Mouse (Mus musculus) forebrain, embryonic 14.5 days (tissue): ENCODE results near the gene 1700001C02Rik. TPM values are rescaled to one million over a fixed set of nuclear protein-coding genes. Genes with fewer than 3 reads are reported as not detected.

ENCODE experiments used
- ATAC-seq: fragments of 200-750 bp; cut with Nextera tagmentation; 2 replicates; pipeline ENCODE4 v1.8.0; 2017; ENCODE audit warnings: mild to moderate bottlenecking, moderate library complexity
- DNase-seq: peaks from one replicate; pipeline ENCODE4 v3.0.0-alpha.2; 2015; ENCODE audit warnings: low spot score
- H3K27ac ChIP-seq: fragments of 300-500 bp; sonication (generic); 2 replicates; pipeline ENCODE4 v1.5.1; 2014; ENCODE audit warnings: low read depth, mild to moderate bottlenecking, control low read depth, low read length, moderate library complexity
- H3K27me3 ChIP-seq: fragments of 300-500 bp; sonication (generic); replicated peaks from 2 replicates; pipeline ENCODE4 v1.6.1; 2014; ENCODE audit warnings: low read length, control low read depth, mixed read lengths; ENCODE audit not compliant: control insufficient read depth, insufficient read depth
- H3K36me3 ChIP-seq: fragments of 300-500 bp; sonication (generic); 2 replicates; pipeline ENCODE4 v1.6.1; 2014; ENCODE audit warnings: low read length, control low read depth; ENCODE audit not compliant: control insufficient read depth, insufficient read depth
- H3K4me1 ChIP-seq: fragments of 300-500 bp; sonication (generic); 2 replicates; pipeline ENCODE4 v1.6.1; 2014; ENCODE audit warnings: antibody characterized with exemption, low read length, control low read depth; ENCODE audit not compliant: control insufficient read depth, insufficient read depth
- H3K4me2 ChIP-seq: fragments of 300-500 bp; sonication (generic); 2 replicates; pipeline ENCODE4 v1.6.1; 2014; ENCODE audit warnings: mild to moderate bottlenecking, control low read depth, low read length
- H3K4me3 ChIP-seq: fragments of 300-500 bp; sonication (generic); 2 replicates; pipeline ENCODE4 v1.5.1; 2014; ENCODE audit warnings: low read depth, low read length, control low read depth
- H3K9ac ChIP-seq: fragments of 300-500 bp; sonication (generic); 2 replicates; pipeline ENCODE4 v1.6.1; 2014; ENCODE audit warnings: mild to moderate bottlenecking, low read length, control low read depth, moderate library complexity
- H3K9me3 ChIP-seq: fragments of 300-500 bp; sonication (generic); replicated peaks from 2 replicates; pipeline ENCODE4 v1.6.1; 2016; ENCODE audit warnings: low read length, control low read depth, mixed read lengths; ENCODE audit not compliant: control insufficient read depth
- WGBS: fragments of 180-500 bp; shearing (Covaris S2); extraction: QIAGEN DNeasy Blood & Tissue Kit; methylation state at CpG from one replicate; pipeline ENCODE4 v1.1.7; 2014; 5-methylcytosine and 5-hydroxymethylcytosine counted together
- polyA plus RNA-seq: library from polyadenylated mRNA; unstranded; fragments of >200 nt; fragmentation: Nextera tagmentation; extraction: Ambion mirVana; gene quantifications from 2 replicates; pipeline ENCODE4 v1.2.1, GENCODE M21; 2014

Gene 1700001C02Rik
- polyA plus RNA-seq, 1 experiment from 2014 or later = 1.4 TPM

DNA sequence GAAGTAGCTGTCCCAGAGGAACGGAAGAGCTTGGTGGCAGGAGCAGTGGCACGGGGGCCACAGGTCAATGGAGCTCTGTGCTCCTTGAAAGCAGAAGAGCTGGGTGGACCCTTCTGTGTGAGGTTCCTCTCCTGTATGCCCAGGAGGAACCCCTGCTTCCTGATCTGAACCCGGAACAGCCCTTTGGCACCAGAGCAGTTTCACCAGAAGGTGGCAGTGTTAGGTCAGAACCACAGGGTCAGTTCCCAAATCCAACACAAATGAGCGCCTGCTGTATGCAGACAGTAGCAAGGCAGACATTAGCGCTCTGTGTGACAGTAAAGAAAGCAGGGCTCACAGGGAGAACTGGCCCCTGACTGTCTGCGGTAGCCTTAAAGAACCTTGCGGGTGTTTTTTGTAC, 50.5 kb downstream of the 1700001C02Rik start:
- H3K4me1 ChIP-seq = no peaks in the 10 kb centered on the region
- peak; percentile 39 for DNase-seq
- 58% methylated on average over 7 of the region's 7 CpGs for WGBS
- no peaks in the 10 kb centered on the region for H3K9me3 ChIP-seq
- no peak overlapping the region for H3K9ac ChIP-seq
- H3K27ac ChIP-seq = no peak overlapping the region
- ATAC-seq = no peak
- H3K4me2 ChIP-seq = no peak overlapping the region
- H3K4me3 ChIP-seq = no peak overlapping the region
- H3K36me3 ChIP-seq = no peaks in the 10 kb centered on the region
- no peaks in the 10 kb centered on the region for H3K27me3 ChIP-seq

DNA sequence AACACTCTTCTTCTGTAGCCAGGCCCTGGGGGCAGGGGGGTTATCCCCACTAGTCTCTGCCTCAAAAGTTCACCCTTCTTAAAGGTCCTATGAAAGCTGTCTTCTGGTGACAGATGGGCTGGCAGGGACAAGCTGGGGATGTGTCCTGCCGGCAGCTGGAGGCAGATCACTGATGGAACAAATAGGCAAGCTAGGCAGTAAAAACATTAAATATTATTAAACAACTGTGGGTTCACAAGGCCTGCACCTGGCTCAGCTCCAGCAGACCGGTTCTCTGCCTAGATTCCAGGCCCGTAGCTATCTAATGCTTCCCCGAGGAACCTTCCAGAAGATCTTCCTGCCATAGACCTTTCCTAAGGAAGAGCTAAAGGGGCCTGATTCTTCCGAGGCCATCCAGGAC, 52.3 kb downstream of the 1700001C02Rik start:
- H3K4me2 ChIP-seq = no peak overlapping the region
- WGBS = 90% methylated on average over 5 of the region's 5 CpGs
- no peak for ATAC-seq

DNA sequence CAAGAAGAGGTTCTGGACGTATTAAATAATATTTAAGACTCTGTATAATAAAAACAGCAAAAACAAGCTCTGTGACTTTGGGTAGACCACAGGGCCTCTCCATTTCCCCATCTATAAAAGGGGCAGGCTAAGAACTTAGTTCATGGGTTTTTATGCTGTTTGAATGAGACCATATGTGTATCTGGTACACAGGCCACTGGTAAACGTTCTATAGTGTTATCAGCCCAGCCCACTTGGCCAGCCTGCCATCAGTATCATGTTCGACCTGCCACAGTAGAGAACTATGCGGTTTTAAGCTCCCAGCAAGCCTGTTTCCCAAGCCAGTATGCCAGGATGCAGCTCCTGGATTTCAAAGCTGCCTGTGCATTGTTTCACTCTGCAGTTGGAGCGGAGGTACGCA, 52.7 kb downstream of the 1700001C02Rik start:
- no peak for DNase-seq
- H3K9me3 ChIP-seq = no peaks in the 10 kb centered on the region

More for the DNA sequence above, 52.3 kb downstream of the 1700001C02Rik start:
- H3K27me3 ChIP-seq = no peaks in the 10 kb centered on the region
- no peaks in the 10 kb centered on the region for H3K36me3 ChIP-seq
- peaks cover 6% of the 10 kb centered on the region; the same call in 1 of the 2 replicates for H3K4me1 ChIP-seq
- H3K9ac ChIP-seq = no peak overlapping the region
- no peaks in the 10 kb centered on the region for H3K9me3 ChIP-seq
- no peak for DNase-seq
- no peak overlapping the region for H3K4me3 ChIP-seq
- no peak overlapping the region for H3K27ac ChIP-seq

DNA sequence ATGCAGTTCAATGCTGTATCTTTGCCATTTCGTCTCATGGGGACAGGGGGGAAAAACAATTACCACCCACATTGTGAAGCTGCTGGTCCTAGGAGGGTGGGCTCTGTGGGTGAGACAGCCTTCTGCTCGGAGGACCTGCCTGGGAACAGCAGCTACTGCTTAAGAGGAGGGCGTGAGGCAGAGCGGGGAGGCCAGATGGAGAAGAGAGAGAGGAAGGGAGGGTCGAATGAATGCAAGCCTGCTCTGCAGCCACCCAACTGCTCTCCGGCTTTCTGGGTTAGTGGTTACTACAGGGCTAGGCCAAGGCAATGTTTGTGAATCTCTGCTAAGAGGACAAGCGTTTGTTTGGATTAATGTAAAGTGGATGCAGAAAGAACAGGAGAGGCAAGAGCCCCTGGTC, 53.6 kb downstream of the 1700001C02Rik start:
- H3K36me3 ChIP-seq = no peaks in the 10 kb centered on the region

More for the DNA sequence above, 52.7 kb downstream of the 1700001C02Rik start:
- Histone ChIP-seq H3K4me2 (no peak overlapping the region), H3K9ac (no peak overlapping the region), H3K27me3 (no peaks in the 10 kb centered on the region), H3K4me3 (no peak overlapping the region), H3K36me3 (no peaks in the 10 kb centered on the region), H3K27ac (no peak overlapping the region), H3K4me1 (peaks cover 6% of the 10 kb centered on the region; the same call in 1 of the 2 replicates)
- WGBS = 71% methylated on average over 6 of the region's 6 CpGs
- no peak for ATAC-seq

DNA sequence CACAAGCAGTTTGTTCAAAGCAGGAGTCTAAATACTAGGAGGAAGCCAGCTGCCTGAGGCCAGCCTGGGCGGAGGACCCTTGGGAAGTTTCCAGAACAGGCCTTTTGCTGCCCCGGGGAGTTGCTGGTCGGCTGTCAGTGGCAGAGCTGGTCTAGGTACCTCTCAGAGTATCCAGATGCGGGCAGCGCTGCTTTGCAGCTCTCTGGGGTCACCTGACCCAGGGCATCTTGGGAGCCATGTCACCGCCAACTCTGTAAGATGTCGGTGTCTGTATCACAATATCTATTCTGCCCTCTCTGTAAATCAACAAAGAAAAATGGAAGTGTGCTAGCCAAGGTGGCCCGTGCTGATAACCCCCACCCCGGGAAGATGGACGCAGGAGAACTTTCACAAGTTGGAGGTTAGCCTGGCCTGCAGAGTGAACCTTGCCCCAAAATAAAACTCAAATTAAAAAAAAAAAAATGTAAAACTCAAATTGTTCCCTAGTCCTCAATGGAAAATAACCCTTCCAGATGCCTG, 54.4 kb downstream of the 1700001C02Rik start:
- H3K4me1 ChIP-seq = peaks cover 8% of the 10 kb centered on the region
- H3K4me2 ChIP-seq = no peak overlapping the region
- H3K27ac ChIP-seq = no peak overlapping the region
- H3K4me3 ChIP-seq = no peak overlapping the region
- DNase-seq = no peak
- no peaks in the 10 kb centered on the region for H3K9me3 ChIP-seq
- WGBS = 88% methylated on average over 10 of the region's 10 CpGs
- H3K9ac ChIP-seq = no peak overlapping the region
- H3K36me3 ChIP-seq = no peaks in the 10 kb centered on the region
- no peaks in the 10 kb centered on the region for H3K27me3 ChIP-seq
- no peak for ATAC-seq

More for the DNA sequence above, 53.6 kb downstream of the 1700001C02Rik start:
- ATAC-seq = peak; percentile 34; the same call in 1 of the 2 replicates
- Histone ChIP-seq H3K4me2 (no peak overlapping the region), H3K9me3 (no peaks in the 10 kb centered on the region), H3K4me1 (peaks cover 8% of the 10 kb centered on the region), H3K4me3 (no peak overlapping the region), H3K27me3 (no peaks in the 10 kb centered on the region), H3K9ac (no peak overlapping the region), H3K27ac (no peak overlapping the region)
- WGBS = 32% methylated on average over 7 of the region's 7 CpGs
- peak; percentile 20 for DNase-seq

DNA sequence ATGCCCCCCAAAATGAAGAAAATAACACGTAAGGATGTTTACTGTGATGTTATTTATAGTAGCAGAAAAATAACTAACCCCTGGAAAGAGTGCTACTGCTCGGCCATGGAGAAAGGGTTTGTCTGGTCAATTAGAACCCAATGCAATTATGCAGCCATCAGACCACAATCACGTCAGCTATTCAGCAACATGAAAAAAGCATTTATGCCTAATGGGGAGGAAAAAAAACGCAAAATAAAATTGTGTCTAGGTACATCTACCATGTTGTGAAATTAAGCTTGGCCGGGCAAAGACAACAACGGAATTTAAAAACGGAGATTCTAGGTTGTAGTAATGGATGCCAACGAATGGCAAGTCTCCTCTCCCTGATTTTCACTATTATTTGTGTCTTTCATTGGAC, 56.6 kb downstream of the 1700001C02Rik start:
- no peak overlapping the region for H3K27ac ChIP-seq
- H3K4me1 ChIP-seq = peaks cover 14% of the 10 kb centered on the region
- no peak for ATAC-seq
- H3K9ac ChIP-seq = no peak overlapping the region
- H3K36me3 ChIP-seq = no peaks in the 10 kb centered on the region
- peak; percentile 25 for DNase-seq
- 33% methylated on average over 8 of the region's 8 CpGs for WGBS
- H3K4me3 ChIP-seq = no peak overlapping the region
- H3K27me3 ChIP-seq = no peaks in the 10 kb centered on the region
- no peak overlapping the region for H3K4me2 ChIP-seq
- H3K9me3 ChIP-seq = no peaks in the 10 kb centered on the region

DNA sequence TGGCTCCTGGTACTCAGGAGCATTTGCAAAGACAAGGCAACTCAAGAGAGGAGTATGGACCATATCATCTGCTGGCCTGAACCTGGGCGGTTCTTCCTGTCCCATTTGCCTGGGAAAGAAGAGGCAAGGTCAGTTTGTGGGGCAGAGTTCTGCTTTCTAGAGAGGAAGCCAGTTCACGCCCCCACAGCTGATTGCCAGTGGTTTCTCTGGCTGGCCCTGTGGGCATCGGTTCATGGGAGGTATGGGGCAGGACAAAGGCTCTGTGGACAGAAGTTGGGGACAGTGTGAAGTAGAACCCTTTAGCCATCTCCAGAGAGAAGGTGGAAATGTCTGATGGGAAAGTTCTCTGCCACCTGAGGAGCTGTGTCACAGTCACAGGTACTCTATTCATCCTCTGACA, 57.3 kb downstream of the 1700001C02Rik start:
- ATAC-seq = no peak
- no peaks in the 10 kb centered on the region for H3K36me3 ChIP-seq
- 87% methylated on average over 3 of the region's 3 CpGs for WGBS
- H3K4me3 ChIP-seq = no peak overlapping the region
- H3K9ac ChIP-seq = no peak overlapping the region
- H3K9me3 ChIP-seq = no peaks in the 10 kb centered on the region
- peaks cover 14% of the 10 kb centered on the region for H3K4me1 ChIP-seq
- no peak for DNase-seq
- H3K4me2 ChIP-seq = no peak overlapping the region
- no peaks in the 10 kb centered on the region; the same call in 1 of the 2 replicates for H3K27me3 ChIP-seq
- H3K27ac ChIP-seq = no peak overlapping the region

DNA sequence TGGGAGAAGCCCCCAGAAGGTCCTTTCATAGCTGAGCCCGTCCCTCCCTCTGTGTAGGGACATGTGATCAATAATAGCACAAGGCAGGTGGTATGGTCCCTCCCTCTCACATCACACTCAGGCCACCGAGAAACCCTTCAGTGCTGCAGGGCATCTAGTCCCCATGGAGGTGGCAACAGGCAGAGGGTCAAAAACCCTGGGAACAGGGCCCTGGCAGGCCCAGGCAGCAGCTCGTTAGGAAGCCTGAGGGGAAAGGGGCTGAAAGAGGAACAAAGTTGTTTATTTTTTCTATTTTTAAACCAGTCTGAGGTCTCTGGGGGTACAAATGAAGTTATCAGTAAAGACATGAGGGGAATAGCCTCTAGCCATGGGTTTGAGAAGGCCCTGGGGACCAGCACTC, 58.4 kb downstream of the 1700001C02Rik start:
- 42% methylated on average over 3 of the region's 3 CpGs for WGBS
- Histone ChIP-seq H3K4me3 (no peak overlapping the region), H3K4me2 (no peak overlapping the region)

DNA sequence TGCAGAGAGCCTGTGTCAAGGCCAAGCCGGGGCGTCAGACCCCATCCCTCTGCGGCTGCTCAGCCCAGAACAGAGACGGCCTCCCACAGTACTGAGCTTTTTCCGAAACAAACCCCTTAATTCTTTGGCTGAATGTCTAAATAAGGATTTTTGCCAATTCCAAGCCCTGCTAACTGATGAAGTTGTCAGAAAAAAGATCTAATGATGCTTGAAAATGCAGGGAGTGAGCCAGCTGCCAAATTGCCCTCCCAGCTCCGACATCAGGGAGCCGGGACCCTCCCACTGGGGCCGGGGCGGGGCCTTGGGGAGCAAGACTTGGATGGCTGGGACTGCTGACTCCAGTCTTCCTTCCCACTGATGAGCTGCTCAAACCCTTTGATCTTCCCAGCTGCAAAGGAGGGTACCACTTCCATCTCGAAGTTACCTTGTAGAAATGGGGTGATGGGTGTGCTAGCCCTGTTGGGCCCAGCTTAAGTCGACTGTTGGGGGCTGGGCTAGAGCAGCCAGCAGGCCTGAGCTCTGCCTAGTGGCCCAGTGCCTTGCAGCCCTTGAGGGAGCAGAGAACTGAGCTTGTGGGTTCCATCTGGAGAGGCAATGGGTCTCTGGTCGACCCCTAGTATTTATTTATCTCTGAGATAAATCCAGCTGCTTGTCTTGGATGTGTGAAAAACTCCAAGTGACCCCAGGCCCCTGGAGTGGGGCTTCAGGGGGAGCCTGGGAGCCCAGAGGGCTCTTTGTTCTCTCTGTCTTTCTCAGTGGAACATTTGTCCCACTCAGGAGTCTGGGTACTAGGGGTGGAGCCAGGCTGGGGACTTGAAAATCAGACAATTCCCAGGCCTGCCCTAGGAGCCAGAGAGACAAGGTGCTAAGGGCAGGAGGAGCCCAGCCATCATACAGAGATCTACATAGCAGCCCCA, 60.3 kb downstream of the 1700001C02Rik start:
- no peak overlapping the region; the same call in 1 of the 2 replicates for H3K27ac ChIP-seq
- H3K9ac ChIP-seq = no peak overlapping the region
- no peaks in the 10 kb centered on the region for H3K9me3 ChIP-seq
- ATAC-seq (peak; percentile 86), DNase-seq (peak; percentile 88)
- WGBS = 9% methylated on average over 12 of the region's 12 CpGs
- no peaks in the 10 kb centered on the region; the same call in 1 of the 2 replicates for H3K27me3 ChIP-seq
- no peaks in the 10 kb centered on the region for H3K36me3 ChIP-seq
- peaks cover 23% of the 10 kb centered on the region for H3K4me1 ChIP-seq
- no peak overlapping the region for H3K4me3 ChIP-seq
- no peak overlapping the region for H3K4me2 ChIP-seq

More for the DNA sequence above, 58.4 kb downstream of the 1700001C02Rik start:
- ATAC-seq (no peak), DNase-seq (no peak)
- no peak overlapping the region for H3K9ac ChIP-seq
- no peaks in the 10 kb centered on the region for H3K9me3 ChIP-seq
- no peak overlapping the region for H3K27ac ChIP-seq
- H3K4me1 ChIP-seq = peaks cover 21% of the 10 kb centered on the region
- no peaks in the 10 kb centered on the region; the same call in 1 of the 2 replicates for H3K27me3 ChIP-seq
- no peaks in the 10 kb centered on the region for H3K36me3 ChIP-seq
